Mouse (Mus musculus) B cell, adult 2 months (primary cell): ENCODE measurements around the gene Chd5.

Source experiments
- DNase-seq, 2 experiments: peaks; one replicate each; pipeline ENCODE4 v3.0.0; 2022

Chd5 gene

GRCm38 (mm10) chr4:152318517-152319234 lies 19.8 kb upstream of the Chd5 start, which contains the start of gene Rnf207:
Rnf207 (minus strand) TSS chr4:152318993.
- peak; percentile 72 to 76 for DNase-seq

GRCm38 (mm10) chr4:152321464-152321863 lies 17.0 kb upstream of the Chd5 start:
- DNase-seq = no peak

GRCm38 (mm10) chr4:152324641-152325562 lies 13.5 kb upstream of the Chd5 start:
- DNase-seq = no peak

DNA sequence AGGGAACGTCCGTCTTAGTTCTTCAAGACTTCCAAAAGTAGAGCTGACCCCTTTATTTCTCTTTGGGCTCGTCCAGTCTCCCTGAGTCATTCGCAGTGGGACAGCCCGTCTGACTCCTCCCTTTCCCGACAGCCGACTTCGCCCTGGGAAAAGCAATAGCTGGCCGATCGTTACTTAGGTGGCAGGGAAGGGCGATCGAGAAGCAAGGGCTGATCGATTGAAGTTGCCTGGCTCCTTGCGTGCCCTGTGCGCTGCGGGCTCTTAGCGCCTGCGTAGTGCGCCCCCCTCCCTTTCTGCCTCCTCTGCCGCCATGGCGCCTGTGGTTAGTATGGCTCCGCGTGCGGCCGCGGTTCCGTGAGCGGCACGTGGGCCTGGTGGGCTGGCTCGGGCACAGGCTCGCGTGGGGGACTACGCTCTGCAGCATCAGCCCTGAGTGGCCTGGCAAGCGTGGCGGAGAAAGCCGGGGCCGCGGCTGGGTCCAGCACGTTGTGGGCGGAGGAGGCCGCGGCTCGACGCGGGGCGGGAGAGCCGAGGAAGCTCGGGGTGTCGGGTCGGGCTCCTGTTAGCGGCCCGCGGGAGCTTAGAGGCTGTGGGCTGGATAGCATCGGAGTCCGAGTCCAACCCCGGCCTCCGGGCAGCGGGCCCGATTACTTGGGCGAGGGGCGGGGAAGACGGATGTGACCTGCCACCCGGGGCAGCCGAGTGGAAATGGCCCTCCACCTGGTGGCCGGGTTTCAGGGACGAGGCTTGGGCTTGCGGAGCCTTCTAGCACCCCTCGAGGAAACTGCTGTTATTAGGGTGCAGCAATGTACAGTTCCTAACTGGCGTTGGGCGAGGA lies 12.7 kb upstream of the Chd5 start, which contains the start of gene Rpl22:
Gene Rpl22, plus strand, starts transcription at position 169 of the 838 bp plus-strand sequence.
- DNase-seq = peak; percentile 89 to 93

- DNase-seq = no peak
Observed at GRCm38 (mm10) chr4:152326543-152326942, 11.9 kb upstream of the Chd5 start.

GRCm38 (mm10) chr4:152328691-152329090 lies 9.8 kb upstream of the Chd5 start:
- DNase-seq = peak; percentile 72 to 75

DNA sequence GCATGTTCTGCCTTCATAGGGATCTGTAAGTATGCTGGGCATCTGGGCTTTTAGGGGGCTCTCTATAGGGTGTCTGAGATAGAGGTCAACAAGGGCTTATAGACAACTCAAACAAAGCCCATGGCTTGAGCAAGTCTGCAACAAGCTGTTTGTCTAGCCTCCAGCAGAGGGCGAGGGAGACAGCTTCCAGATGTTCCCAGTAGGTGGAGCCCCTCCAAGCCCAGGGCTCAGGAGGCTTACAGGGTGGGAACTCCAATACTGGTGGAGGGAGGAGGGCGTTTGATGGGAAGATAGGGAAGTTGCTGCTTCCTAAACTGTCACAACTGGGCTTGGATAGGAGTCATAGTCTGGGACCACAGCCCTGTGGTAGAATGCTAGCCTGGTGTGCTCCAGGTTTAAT lies 5.5 kb upstream of the Chd5 start:
- DNase-seq = peak; percentile 65 to 70

DNA sequence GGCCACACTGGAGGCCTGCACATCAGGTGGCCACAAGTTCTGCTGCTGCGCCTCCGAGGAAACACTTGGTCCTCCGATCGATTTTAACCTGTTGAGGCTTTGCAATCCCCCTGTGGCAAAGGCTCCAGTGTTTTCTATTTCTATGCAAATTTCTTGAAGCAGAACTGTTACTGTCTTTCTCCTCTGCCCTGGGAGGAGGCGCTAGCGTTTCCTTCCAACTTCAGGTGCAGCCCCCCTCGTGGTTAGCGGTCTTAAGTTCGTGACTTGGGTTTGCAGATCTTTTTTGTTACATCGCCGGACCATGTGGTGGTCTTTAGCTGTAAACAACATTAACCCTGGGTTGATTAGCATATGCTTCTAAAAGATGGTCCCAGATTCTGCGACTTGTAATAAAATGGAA lies 4.9 kb upstream of the Chd5 start:
- no peak for DNase-seq

GRCm38 (mm10) chr4:152337772-152338171 lies 679 bp upstream of the Chd5 start:
- DNase-seq = no peak

DNA sequence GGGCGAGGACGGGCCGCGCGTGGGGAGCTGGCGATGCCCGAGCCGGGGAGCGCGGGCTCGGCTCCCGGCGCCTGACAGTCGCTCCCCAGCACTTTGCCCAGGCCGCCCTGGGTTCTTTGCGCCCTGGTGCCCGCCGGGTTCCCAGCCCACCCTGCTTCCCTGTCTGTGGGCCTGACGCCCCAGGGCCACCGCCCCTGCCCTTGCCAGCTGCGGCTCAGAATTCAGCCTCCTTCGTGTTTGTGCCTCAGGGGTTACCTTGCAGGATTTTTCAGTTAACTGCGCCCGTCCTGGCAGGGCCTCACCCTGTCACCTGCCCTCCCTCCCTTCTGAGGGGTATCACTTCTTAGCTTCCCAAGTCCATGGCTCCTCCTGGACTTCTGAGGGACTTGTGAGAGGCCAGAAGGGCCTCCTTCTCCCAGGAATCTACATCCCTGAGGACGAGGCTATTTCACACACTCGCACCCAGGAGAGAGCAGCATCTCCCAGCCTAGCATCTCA lies 891 bp downstream of the Chd5 start:
- no peak for DNase-seq

DNA sequence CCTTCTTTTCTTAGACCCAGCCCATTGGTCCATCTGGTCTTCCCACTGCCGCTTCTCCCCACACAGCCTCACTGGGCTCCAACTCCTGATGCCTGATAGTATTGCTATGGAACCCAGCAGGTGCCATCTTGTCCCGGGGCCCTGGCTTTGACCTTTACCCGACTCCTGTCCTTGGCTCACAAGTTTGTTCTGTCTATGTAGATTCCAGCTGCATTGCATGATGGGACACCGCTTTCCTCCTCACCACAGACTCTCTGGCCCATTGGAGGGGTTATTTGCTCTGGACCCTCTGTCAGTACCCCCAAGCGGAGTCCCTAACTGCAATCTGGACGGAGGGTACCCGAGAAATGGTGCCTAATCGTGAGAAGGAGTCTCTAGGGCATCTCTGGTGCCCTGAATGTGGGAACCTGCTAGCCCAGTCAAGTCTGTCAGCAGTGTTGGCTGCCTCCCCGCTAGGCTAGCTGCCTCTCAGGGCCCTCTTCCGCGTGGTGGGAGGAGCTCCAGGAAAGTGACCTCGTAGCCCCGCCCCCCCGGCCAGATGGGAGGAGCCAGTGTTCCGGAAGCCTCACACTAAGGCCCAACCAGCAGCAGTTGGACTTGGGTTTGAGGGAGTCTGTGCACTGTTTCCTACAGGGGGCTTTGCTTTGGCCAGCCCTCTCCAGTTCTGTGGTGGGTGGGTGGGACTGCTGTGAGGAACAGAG lies 2.3 kb downstream of the Chd5 start:
- DNase-seq = peak; percentile 45 to 47

GRCm38 (mm10) chr4:152343296-152343695 lies 4.8 kb downstream of the Chd5 start:
- peak; percentile 41 to 49 for DNase-seq

DNA sequence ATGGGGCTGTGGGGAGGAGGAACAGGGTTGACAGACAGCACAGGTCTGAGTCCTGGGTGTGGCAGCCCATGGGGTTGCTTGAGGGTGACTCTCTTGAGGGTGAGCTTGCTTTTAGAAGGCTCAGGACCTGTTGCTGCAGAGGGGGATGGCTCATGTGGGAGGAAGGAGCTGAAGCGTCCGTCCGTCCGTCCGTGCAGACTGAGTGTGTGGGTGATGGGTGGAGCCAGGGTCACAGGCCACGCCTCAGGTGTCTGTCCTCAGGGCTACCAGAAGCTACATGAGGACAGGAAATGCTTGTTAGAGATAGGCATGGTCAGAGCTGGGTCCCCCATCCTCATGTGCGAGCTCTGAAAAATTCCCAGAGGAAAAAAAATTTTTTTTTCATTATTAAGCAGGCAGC lies 6.2 kb downstream of the Chd5 start:
- no peak for DNase-seq

DNA sequence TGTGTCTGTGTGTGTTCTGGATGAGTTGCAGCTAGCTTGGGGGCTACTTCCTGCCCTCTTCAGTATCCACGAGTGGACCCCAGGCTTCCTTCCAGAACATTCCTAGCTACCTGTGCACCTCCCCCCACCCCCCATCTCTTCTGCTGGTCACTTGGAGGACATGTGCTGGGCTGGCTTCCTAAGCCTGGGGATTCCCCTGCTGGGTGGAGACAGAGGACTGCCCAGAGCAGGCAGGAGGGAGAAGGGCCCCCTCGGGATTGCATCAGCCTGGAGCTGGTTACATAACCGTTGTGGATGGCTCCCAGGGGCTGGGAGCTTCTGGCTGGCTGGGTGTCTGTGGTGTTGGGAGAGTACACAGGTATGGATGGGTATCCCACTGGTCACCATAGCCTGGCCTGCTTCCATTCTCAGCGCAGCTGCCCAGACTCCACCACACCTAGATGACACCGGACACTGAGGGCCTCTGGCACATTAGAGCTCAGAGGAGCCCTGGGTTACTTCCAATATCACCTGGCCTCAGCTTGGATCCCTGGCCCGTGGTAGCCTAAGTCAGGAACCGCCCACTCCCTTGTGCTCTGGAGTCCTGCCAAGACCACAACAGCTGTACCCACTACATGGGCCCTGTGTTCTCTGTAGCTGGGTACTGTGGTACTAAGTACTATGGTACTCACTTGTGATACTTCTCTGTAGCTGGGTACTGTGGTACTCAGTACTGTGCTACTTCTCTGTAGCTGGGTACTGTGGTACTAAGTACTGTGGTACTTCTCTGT lies 6.9 kb downstream of the Chd5 start:
- DNase-seq = no peak

DNA sequence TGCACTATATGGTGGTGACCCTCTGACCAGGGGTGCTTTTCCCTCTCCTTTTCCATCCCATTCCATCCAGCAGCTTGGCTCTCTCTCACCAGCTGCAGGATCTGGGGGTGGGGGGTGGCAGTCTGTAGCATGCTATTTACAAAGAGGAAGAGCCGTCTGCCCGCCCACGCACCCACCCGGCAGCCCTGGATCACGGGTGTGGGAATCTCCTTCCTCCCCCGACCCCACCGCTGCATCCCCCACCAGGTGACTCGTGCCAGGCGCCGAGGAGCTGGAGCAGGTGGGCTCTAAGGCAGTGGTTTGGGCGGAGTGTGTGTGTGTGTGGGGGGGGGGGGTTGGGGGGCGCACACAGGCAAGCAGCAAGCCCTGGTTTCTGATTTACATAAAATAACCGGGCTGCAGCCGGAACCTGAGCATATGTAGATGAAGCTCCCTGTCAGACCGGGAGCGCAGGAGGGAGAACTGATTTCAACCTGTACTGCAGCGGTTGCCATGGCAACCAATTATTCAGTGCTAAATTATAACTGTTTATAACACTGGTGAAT lies 11.5 kb downstream of the Chd5 start:
- DNase-seq = peak; percentile 22 to 23

- no peak for DNase-seq
Observed at GRCm38 (mm10) chr4:152350722-152351421, 12.4 kb downstream of the Chd5 start.

GRCm38 (mm10) chr4:152351422-152352305 lies 13.2 kb downstream of the Chd5 start:
- DNase-seq = no peak

DNA sequence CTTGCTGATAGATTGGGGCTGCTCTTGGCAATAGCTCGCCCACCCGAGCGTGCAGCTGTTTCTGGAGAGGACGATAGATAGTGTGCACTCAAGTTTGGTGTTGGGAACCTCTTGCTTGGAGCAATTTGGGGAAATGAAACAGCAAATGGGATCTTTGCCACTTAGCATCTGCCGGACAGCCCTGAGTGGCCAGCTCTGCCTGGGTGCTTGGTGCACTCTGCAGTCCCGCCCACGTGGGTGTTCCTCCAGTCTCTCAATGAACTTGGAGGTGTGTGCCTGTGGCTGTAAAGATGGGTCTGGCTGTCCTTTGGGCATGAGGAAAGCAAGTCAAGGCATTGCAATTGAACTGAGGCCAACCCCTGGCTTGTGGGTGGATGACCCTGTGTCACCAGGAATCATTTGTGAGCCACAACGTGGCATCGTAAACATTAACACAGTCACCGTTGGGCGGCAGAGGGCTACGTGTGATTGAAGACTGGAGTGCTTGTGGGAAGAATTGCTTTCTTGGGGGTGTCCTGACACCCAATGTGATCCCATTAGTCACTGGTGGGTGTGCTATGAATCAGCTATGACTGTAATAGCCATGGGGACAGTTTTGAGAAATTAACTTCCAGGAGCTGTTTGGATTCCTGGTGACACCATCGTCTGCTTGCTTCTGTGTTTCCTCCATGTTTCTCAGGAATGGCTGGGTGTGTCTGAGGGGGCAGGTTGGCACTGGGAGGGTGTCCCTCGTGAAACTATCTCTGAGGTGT lies 15.6 kb downstream of the Chd5 start:
- DNase-seq = no peak
